Mouse (Mus musculus): ENCODE measurements around the gene Psen1.

Psen1 gene

GRCm38 (mm10) chr12:83726510-83727308 lies 38.8 kb downstream of the Psen1 start:
- peak in 1 of 2 experiments; percentile 43 for DNase-seq

GRCm38 (mm10) chr12:83732225-83732624 lies 44.3 kb downstream of the Psen1 start:
- no peak for DNase-seq

- DNase-seq, result no peak
Measured at GRCm38 (mm10) chr12:83734047-83734446, 46.1 kb downstream of the Psen1 start.

- no peak for DNase-seq
Measured at GRCm38 (mm10) chr12:83736236-83736635, 48.3 kb downstream of the Psen1 start.

- DNase-seq, result no peak
Measured at GRCm38 (mm10) chr12:83738651-83739050, 50.7 kb downstream of the Psen1 start.

- no peak for DNase-seq
Measured at GRCm38 (mm10) chr12:83741722-83742121, 53.8 kb downstream of the Psen1 start.

- no peak for DNase-seq
Measured at GRCm38 (mm10) chr12:83742834-83743233, 54.9 kb downstream of the Psen1 start.

- DNase-seq, result no peak
Measured at GRCm38 (mm10) chr12:83743712-83744111, 55.8 kb downstream of the Psen1 start.

GRCm38 (mm10) chr12:83749186-83749585 lies 61.2 kb downstream of the Psen1 start:
- no peak for DNase-seq

- peak; percentile 44 to 55 for DNase-seq
Measured at GRCm38 (mm10) chr12:83752495-83752894, 64.5 kb downstream of the Psen1 start.

- no peak for DNase-seq
Measured at GRCm38 (mm10) chr12:83758735-83759134, 70.8 kb downstream of the Psen1 start.

- no peak for DNase-seq
Measured at GRCm38 (mm10) chr12:83760201-83760600, 72.2 kb downstream of the Psen1 start.

GRCm38 (mm10) chr12:83762706-83763105 lies 74.8 kb downstream of the Psen1 start:
- DNase-seq, result peak; percentile 31 to 62

GRCm38 (mm10) chr12:83763311-83764043 lies 75.5 kb downstream of the Psen1 start, which contains the start of gene Papln:
Papln (plus strand) TSS chr12:83763634.
- DNase-seq, result peak; percentile 66 to 82

- DNase-seq, result no peak
Measured at GRCm38 (mm10) chr12:83764044-83764365, 76.1 kb downstream of the Psen1 start.

GRCm38 (mm10) chr12:83764519-83764918 lies 76.6 kb downstream of the Psen1 start:
- DNase-seq, result no peak

- DNase-seq, result no peak
Measured at GRCm38 (mm10) chr12:83765965-83766603, 78.1 kb downstream of the Psen1 start.

GRCm38 (mm10) chr12:83767833-83768232 lies 79.9 kb downstream of the Psen1 start:
- DNase-seq, result peak in 1 of 2 experiments; percentile 37

GRCm38 (mm10) chr12:83768235-83768899 lies 80.4 kb downstream of the Psen1 start:
- DNase-seq, result peak; percentile 50 to 67

- DNase-seq, result peak; percentile 91 to 92
Measured at GRCm38 (mm10) chr12:83770418-83771256, 82.7 kb downstream of the Psen1 start.

GRCm38 (mm10) chr12:83775621-83776020 lies 87.7 kb downstream of the Psen1 start:
- DNase-seq, result no peak

- no peak for DNase-seq
Measured at GRCm38 (mm10) chr12:83776766-83777165, 88.8 kb downstream of the Psen1 start.
